Mouse (Mus musculus): ENCODE measurements around the gene Slc15a4.
A peak's percentile ranks its signal among the peaks of the same experiment; 100 is the strongest.

The Slc15a4 gene

GRCm38 (mm10) chr5:127632167-127633145, at the start of gene Slc15a4, which contains the start of gene Glt1d1:
Gene Slc15a4, minus strand, starts transcription at chr5:127632897.
Gene Glt1d1, plus strand, starts transcription at chr5:127632262.
- peak; percentile 55 for DNase-seq

DNA sequence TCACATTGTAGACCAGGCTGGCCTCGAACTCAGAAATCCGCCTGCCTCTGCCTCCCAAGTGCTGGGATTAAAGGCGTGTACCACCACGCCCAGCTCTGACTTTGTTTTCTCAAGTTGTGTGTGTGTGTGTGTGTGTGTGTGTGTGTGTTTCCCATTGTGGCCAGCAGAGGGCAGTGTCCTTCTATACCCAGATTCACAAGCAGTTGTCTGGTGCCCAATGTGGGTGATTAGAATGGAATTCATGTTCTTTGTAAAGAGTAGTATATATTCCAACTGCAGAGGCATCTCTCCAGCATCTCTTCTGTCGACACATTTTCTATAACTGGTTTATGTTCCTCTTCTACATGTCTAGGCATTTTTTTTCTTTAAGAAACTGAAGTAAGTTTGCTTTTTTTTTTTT, 45.8 kb upstream of the Slc15a4 start:
- DNase-seq = no peak

DNA sequence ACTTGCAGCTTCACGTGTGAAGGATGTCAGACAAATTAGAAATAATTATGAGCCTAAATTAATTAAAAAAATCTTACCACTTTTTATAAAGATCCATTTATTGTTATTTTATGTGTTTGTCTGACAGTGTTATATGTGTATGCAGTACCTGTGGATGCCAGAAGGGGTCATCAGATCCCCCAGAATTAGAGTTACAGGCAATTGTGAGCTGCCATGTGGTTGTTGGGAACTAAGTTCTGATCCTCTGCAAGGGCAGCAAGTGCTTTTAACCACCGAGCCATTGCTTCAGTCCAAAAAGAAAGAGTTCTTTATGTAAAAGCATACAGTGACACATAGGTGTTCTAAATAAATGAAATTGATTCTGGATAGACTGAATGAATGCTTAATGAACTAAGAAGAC, 44.9 kb upstream of the Slc15a4 start:
- DNase-seq = no peak

DNA sequence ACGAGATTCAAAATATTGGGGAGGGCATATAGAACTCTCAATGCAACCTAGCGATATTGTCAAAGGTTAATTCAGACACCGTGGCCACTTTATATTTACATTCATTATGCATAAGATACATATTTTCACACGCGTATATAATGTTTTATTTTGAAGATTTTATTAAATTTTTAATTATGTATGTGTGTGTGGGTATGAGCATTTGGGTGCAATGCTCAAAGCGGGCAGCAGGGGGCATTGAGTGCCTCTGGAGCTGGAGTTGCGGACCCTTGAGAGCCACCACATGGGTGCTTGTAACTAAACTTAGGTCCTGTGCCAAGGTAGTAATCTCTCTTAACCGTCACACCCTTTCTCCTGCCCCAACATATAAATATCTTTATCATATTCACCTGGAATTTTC, 41.2 kb upstream of the Slc15a4 start:
- no peak for DNase-seq

GRCm38 (mm10) chr5:127660979-127661378, 28.3 kb upstream of the Slc15a4 start:
- DNase-seq = no peak

DNA sequence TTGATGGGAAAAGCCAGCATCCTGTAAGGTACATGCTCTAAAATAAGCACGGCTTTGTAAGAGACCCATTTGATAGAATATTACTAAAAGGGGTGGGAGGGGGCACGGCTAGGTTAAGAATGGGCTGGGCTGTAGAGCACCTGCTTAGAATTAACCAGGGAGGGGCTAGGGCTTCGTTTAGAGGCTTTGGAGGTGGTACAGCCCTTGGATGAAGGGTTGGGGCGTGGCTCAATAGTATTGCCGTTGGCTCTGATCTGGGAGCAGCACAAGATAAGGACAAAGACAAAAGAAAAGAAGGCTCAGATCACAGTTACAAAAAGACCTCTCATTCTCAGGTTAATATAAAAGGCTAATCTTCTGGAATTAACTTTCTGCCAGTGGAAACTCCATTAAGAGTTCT, 27.6 kb upstream of the Slc15a4 start:
- DNase-seq = no peak

DNA sequence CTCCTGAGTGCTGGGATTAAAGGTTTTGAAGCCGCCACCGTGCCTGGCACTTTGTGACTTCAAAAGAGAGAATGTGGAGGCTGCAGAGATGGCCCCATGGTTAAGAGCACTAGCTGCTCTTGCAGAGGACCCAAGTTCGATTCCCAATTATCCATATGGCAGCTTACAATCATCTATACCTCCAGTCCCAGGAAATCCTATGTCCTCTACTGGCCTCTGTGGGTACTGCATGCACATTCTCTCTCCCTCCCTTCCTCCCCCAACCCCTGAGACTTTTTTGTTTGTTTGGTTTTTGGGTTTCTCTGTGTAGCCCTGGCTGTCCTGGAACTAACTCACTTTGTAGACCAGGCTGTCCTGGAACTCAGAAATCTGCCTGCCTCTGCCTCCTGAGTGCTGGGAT, 26.6 kb upstream of the Slc15a4 start:
- no peak for DNase-seq

DNA sequence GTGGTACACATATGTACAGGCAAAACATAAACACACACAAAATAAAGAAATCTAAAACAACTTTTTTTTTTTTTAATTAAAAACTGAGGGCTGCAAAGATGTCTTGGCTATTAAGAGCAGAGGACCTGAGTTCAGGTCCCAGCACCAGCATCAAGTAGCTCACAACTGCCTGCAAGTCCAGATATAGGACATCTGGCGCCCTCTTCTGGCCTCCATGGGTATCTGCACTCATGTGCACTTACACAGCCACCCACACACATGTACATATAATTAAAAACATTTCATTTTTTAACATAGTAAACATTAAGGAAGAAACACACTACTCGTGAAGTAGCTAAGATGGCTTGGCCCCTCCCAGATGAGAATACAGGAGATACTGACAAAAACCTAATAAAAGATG, 25.6 kb upstream of the Slc15a4 start:
- no peak for DNase-seq

DNA sequence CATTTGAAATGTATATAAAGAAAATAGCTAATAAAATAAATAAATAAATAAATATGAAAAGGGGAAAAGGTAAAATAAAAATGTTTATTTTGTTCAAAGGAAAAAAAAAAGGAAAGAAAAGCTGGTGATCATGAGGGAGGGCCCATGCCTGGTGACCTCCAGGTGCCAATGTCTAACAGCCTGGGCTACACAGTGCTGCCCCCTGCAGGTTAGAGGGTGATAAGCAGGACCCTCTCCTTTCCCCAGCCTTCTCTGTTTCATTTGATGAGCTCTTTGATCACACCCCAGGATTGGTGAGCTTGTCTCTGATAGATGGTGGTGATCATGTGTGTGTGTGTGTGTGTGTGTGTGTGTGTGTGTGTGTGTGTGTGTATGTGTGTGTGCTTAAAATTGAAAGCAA, 16.4 kb upstream of the Slc15a4 start:
- peak; percentile 17 for DNase-seq

DNA sequence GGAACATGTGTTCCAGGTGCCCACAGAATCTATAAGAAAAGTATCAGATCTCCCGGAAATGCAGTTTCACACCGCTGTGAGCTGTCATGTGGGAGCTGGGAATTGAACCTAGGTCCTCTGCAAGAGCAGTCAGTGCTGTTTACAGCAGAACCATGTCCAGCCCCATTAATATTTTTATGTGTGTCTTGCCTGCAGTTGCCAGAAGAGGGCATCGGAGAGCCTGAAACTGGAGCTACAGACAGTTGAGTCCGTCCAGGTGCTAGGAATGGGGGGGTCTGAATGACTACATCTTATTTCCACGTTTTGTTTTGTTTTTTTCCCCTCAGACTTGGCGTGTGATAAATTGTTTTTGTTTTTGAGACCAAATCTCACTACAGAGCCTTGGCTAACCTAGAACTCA, 15.3 kb upstream of the Slc15a4 start:
- DNase-seq = peak; percentile 17

GRCm38 (mm10) chr5:127641185-127641958, 8.7 kb upstream of the Slc15a4 start:
- DNase-seq = no peak

- DNase-seq = no peak
Measured at GRCm38 (mm10) chr5:127640359-127640758, 7.7 kb upstream of the Slc15a4 start.

DNA sequence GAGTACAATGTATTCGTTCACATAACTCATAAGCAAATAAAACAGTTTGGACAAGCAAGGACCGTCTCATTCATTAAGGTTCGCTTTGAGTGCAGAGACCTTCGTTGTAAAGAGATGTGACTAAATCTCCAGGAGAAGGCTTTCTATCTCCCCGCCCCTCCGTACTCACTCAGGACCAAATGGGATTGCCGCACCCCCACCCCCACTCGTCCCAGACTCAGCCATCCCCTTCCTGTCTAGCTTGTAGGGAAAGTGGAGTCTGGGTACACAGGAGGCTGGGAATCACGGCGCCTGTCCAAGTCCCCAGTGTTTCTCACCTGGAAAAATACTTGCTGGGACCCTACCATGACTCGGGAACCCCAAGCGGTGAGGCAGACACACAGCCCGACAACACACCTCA, 6.9 kb upstream of the Slc15a4 start:
- DNase-seq = no peak

DNA sequence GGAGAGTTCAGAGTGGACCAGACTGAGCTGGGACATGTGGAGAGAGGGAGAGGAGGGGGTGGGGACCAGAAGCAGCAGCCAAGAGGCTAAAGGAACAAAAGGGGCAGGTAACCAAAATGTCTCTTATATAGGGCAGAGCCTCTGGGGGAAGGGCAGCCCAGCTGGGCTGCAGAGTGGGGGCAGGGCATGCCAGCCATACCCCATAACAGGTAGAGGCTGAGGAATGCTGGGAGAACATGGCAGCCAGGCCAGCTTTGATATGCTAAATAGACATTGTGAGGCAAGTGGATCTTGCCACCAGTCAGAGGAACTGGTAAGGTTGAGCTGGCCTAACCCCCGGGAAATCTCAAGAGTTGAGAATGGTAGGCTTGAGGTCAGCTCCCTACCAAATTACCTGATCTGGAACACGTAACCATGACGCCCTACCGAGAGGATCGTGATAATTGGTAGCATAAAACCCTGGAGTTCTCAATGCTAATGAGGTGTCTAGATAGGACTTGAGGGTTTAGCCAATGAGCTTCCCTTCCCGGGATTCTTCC, 6.4 kb upstream of the Slc15a4 start:
- DNase-seq = no peak

- no peak for DNase-seq
Measured at GRCm38 (mm10) chr5:127638177-127638576, 5.5 kb upstream of the Slc15a4 start.

- DNase-seq = no peak
Measured at GRCm38 (mm10) chr5:127637622-127638021, 4.9 kb upstream of the Slc15a4 start.

GRCm38 (mm10) chr5:127633666-127634065, 969 bp upstream of the Slc15a4 start:
- no peak for DNase-seq

DNA sequence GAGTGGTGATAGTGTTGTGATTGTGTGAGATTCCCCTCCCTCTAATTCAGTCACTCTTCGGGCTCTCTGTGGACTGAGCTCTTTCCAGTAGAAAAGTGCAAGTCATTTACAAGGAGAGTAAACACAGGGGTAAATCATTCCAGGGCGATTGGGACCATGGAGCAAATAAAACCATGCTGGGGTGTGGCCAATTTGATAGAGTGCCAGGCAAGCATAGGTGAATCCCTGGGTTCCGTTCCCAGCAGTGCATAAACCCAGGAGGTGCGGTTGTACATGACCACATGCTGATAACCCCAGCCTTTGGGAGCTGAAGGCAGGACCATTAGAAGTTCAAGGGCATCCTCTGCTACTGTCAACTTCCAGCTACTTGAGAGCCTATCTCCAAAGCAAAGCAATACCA, 491 bp upstream of the Slc15a4 start:
- no peak for DNase-seq

GRCm38 (mm10) chr5:127631671-127632070, 1.0 kb downstream of the Slc15a4 start:
- DNase-seq = no peak

DNA sequence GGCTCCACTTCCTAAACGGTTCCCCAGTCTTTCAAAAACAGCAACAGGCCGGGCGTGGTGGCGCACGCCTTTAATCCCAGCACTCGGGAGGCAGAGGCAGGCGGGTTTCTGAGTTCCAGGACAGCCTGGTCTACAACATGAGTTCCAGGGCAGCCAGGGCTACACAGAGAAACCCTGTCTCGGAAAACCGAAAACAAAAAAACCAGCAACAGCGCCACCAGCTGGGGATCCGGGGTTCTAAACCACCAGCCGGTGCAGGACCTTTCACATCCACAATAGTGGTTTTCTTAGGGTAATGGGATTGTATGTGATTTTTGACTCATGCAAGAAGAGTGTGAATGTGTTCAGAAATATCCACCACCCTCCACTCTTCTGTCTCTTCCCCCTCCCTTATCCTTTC, 5.5 kb downstream of the Slc15a4 start:
- no peak for DNase-seq

- DNase-seq = no peak
Measured at GRCm38 (mm10) chr5:127624427-127625213, 8.1 kb downstream of the Slc15a4 start.

DNA sequence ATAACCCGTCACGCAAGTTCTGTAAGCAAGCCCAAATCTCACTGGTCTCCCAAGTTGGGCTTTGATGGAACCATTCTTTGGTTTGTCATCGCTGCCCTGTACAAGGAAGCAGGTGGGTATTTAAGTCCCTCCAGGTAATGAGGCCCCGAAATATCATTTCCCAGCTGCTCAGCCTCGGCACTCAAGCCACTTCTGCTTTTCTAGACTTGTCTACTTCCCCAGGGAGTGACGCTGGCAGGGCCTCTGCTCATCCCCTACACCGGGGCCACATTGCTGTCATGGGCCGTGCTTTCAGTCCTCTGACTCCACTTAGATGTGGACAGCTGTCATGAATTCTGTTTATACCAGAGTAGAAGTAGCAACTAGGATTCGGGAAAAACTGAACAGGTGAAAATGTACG, 11.6 kb downstream of the Slc15a4 start:
- no peak for DNase-seq

DNA sequence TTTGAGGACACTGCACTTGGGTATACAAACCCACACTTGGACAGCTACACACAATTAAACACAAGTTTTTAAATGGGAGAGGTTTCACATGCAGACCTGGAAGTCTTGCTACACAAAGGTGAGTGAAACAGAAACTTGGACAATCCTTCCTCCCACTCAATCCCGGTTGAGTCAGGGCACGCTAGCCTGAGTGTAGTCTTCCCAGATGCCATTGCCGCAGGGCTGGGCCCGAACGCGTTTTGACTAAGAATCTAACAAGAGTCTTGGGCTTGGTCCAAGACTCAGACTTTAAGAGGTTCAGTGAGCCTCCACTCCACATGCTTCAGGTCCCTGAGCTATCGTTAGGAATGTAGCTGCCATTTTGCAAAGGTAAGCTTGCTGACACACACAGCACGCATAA, 12.3 kb downstream of the Slc15a4 start:
- DNase-seq = no peak
